Mouse (Mus musculus) adrenal gland (tissue): ENCODE measurements at regions not wholly inside any gene's neighbourhood (a gene's known extent, or its start where the extent isn't known, plus 50 kb on each side); places are given as distances from the start of the nearest gene placed in this dataset.

Experiments
- intact Hi-C: fragments of 180-260 bp; cut with DNase I; formaldehyde crosslinking; loops from one replicate; pipeline ENCODE4 v1.15.1; 2025

DNA sequence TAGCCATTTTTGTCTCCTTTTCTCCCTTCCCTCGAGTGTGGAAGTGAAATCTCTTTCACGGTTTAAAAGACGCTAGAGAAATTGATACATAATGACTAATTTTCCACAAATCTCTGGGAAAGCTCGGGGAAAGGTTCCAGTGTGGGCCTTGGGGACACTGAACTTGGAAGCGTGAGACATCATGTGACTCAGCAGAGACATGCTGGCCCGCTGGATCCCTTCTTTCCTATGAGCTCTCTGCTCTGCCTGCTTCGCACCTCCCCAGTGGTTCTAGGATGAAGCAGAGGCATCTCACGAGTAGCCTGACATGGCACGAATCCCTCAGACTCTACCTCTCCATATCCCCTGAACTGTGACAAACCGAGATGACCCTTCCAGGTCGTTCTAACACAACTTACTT, 206.2 kb downstream of the Rnd3 start:
- intact Hi-C loops, result no loop called here

GRCm38 (mm10) chr2:50932936-50933335, 216.0 kb downstream of the Rnd3 start:
- intact Hi-C loops, result no loop called here

DNA sequence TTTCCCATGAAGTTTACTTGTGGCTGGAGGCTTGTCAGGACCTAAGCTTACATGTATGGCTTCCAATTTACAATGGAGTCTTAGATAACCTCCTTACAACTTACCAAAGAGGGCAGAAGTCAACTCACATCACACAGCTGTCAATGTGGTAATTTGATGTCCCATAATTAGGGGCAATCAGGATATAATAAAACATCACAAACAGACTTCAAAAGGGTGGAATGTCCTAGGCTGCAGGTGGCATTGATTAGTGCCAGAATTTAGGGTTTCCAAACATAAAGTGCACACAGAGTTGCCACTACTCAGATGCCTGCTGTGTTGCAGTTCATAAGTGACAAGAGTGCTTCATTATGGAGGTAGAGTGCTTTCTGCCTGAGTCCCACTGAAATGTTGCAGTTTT, 227.9 kb downstream of the Rnd3 start:
- intact Hi-C loops, result no loop called here

DNA sequence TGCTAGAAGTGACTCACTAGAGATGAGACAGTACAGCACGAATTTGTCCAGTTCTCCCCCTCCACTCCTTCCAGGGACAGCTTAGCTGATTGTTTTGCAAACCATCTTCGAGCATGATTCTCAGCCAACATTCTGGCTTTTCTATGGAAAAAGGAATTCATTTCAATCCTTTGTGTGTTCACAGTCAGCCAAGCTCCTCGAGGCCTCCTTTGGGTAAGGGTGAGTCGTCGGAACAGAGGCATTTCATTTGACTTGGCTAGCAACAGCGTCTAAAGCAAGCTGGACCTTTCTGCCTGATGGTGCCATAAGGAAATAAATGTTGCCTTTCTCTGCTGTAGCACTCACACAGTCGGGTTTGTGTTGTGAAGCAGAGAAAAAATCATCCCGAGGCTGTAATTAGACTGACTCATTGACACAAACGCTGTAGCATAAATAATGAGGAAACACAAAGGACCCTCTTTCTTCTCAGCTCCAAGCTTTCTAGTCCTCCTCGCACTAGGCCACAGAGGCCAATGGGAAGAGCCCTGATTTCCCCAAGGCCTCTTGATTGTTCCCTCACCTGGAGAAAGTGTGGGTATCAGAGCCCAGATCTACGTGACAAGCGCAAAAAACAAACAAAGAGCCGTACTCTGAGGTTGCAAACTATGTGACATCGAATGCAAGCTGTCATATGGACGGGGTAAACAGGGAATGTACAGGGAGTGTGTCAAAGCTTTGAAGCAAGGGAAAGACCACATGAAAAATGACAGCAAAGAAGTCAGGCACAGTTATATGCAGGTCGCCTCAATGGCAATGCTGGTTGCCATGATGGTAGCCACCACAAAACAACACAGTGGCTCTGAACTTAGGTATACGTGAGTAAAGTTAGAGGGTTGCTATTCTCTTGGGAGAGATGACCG, 232.3 kb downstream of the Rnd3 start:
- intact Hi-C loops, result loop anchor here (10.0 kb wide), 1 partner anchor 228 kb away; the partner anchor contains the start of gene Rnd3

DNA sequence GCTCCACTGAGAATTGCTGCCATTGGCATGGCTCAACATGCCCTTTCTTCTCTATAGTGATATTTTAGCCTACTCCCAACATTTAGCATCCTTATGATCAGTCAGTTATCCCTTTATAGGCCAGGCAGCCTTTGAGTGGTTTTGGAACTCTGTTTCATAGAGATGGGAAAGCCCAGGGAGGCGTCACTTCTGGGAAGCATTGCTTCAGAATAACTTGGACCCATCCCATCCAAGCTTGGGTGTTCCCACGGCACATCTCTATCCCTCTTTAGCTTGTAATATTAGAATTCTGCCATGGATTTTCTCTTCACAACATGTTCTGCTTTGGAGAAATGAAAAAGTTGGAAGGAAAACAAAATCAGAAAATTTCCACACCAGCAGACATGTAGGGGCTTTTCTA, 233.8 kb downstream of the Rnd3 start:
- intact Hi-C loops, result loop anchor here (10.0 kb wide), 1 partner anchor 230 kb away; the partner anchor contains the start of gene Rnd3

GRCm38 (mm10) chr2:50914176-50914575, 234.7 kb downstream of the Rnd3 start:
- intact Hi-C loops, result loop anchor here (10.0 kb wide), 1 partner anchor 231 kb away; the partner anchor contains the start of gene Rnd3

- intact Hi-C loops, result no loop called here
Measured at GRCm38 (mm10) chr2:50908762-50909161, 240.1 kb downstream of the Rnd3 start.

DNA sequence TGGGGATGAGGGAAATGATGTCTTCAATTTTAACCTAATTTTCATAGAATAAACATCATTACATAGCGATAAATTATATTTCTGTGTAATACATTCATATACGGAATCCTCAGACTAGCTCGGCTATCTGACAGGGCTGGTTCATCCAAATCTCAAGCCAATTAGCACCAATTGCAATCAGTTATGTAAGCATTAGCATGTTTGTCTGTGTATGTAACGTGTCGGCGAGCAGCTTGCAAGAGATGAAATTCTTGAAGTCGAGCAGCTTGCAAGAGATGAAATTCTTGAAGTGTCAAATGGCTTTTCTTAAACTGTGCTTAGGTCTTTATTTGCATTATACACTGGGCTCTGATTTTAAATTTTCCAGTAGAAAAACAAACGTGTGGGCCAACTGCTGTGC, 246.2 kb downstream of the Rnd3 start:
- intact Hi-C loops, result no loop called here

DNA sequence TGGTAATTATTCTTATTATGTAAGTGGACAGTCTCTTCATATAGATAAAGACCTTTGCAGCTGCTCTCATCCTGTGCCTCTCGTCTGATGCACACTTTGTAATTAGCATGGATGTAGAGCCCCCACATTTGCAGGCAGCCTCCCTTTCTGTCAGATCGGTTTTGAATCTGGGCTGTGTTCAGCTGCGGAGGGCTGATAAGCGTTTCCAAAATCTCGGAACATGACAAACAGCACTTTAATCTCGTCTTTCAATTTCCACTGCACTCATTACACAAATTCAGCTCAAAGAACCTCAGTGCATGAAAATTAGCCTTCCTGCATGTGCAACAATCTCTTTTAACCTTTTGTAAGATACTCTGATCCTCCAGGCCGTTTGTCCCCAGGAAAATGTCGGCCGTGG, 246.7 kb downstream of the Rnd3 start:
- intact Hi-C loops, result no loop called here

DNA sequence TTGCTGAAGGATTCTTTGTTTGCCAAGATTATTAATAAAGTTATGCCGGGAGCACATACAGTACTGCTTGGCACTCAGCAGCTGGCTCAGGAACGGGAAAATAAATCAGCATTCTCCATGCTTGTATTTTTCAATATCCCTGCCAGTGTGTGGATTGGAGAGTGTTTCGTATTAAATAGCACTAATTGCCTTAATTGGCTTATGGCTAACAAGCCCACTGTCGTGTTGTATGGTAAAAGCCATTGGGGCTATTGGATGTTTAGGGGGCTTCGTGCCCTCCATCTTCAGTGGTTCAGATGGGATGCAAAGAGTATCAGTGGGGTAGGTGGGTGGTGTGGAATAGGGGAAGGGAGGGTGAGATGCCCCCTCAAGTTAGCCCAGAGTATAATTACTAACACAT, 259.9 kb downstream of the Rnd3 start:
- intact Hi-C loops, result no loop called here

- intact Hi-C loops, result no loop called here
Measured at GRCm38 (mm10) chr2:50887954-50888353, 261.0 kb downstream of the Rnd3 start.

DNA sequence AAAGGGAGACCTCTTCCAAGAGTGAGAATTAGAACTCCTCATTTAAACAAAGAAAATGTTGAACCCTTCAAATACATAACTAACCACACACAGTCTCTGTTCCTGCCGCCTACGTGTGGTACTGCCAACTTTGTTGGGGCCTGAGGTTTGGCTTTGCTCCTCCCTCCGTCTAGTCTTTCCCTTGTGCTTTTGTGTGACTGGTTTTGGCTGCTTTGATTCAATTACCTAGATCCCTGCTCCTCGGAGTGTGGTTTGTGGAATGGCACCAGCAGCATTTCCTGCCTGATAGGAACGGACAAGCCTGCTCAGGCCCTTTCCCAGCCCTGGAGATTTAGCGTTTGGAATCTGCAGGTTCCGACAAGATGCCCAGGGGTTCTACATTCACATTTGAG, 263.0 kb downstream of the Rnd3 start:
- intact Hi-C loops, result no loop called here

DNA sequence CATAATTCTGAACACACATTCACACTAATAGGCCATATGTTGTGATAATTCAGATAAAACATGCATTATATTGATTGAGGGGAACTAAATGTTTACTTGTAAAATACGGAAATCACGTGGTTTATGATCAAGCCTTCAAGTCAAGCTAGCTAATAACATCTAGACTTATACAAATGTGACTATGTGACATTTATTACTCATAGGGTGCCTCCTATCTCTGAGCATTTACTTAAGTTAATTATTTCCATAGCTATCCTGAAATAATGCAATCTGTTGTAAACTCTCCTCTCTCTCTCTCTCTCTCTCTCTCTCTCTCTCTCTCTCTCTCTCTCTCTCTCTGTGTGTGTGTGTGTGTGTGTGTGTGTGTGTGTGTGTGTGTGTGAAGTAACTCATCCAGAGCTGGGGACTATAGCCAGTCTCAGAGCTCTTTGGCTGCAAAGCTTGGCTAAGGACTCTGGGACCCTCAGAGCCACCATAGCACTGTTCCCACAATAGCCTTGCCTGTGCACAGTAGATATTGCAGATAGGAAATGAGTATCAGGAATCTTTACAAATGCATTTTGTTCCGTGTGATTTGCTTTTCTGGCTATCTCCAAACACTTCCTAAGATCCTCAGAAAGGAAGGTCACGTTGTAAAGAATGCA, 263.5 kb downstream of the Rnd3 start:
- intact Hi-C loops, result no loop called here

GRCm38 (mm10) chr2:50881514-50882038, 267.3 kb downstream of the Rnd3 start:
- intact Hi-C loops, result no loop called here

- intact Hi-C loops, result no loop called here
Measured at GRCm38 (mm10) chr2:50880806-50881205, 268.1 kb downstream of the Rnd3 start.

DNA sequence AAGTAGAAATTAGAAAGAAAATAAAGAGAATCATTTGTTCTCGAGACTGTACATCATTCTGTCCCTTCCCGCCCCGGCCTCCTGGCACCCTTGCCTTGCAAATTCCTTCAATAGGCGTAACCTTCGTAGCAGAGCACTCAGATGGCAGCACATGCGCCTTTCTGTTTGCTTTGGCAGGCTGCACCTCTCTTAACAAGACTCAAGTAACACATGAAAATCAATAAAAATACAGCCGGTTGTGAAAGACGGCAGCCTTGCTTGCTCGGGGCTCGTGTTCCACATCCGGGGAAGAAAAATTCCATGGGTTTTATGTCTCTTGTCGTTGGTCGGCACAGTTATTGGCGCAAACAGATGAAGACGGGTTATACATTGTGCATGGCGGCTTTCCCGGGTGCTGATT, 271.2 kb downstream of the Rnd3 start:
- intact Hi-C loops, result no loop called here

DNA sequence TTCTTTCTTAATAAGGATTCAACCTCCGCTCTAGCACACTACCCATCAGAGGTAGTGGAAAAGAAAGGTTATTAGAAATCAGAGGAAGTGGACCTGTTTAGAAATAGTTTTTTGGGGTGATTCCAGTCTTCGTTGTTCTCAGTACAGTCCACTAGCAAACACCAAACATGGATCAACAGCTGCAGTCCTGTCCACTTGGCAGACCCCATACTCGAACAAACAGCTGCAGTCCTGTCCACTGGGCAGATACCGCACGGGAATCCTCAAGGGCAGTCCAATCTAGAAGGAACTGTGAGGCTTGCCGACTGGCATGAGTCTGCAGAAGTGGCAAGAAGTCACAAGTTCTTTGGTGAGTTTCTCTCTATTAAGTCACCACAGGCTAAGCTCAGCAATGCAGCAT, 273.8 kb downstream of the Rnd3 start:
- intact Hi-C loops, result no loop called here

GRCm38 (mm10) chr2:50853538-50854244, 295.2 kb downstream of the Rnd3 start:
- intact Hi-C loops, result no loop called here

- intact Hi-C loops, result no loop called here
Measured at GRCm38 (mm10) chr2:50852413-50852919, 296.4 kb downstream of the Rnd3 start.

GRCm38 (mm10) chr2:50850071-50850470, 298.8 kb downstream of the Rnd3 start:
- intact Hi-C loops, result no loop called here

- intact Hi-C loops, result no loop called here
Measured at GRCm38 (mm10) chr2:50841881-50842280, 307.0 kb downstream of the Rnd3 start.
